Mouse (Mus musculus) layer of hippocampus, adult 18-20 months (tissue): ENCODE results near the gene Acot7. TPM values are rescaled to one million over a fixed set of nuclear protein-coding genes. Genes with fewer than 3 reads are reported as not detected.

Experiments
- DNase-seq, 2 experiments: peaks; one replicate each; pipeline ENCODE4 v3.0.0; 2022; ENCODE audit warnings: low spot score in 2 of 2
- total RNA-seq, 2 experiments: library from RNA; stranded (reverse); gene quantifications; 2 replicates each; pipeline ENCODE4 v1.2.3; 2021

Acot7 gene
- total RNA-seq, 2 experiments from 2014 or later = 329 to 352 TPM

DNA sequence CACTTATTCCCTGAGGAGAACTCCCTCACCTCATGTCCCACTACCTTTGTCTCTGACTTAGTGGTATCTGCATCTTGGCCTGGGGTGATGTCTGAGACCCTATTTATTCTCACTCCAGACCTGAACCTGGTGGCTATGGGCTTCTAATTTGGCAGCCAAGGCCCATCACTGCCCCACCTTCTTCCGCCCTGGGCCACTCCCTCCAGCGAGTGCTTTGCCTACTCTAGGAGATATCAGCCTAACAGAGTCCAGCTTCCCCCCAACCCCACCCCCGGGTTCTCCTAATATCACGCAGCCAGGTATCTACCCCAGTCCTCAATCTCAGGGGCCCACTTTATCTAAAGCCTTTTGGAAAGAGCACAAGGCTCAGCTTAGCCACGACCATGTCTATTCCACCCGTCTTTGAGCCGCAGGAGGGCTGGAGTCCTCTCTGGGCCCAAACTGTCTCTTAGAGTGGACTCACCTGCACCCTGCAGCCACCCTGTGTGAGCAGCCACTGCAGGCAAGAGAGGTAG lies 26.4 kb upstream of the Acot7 start:
- DNase-seq = no peak

DNA sequence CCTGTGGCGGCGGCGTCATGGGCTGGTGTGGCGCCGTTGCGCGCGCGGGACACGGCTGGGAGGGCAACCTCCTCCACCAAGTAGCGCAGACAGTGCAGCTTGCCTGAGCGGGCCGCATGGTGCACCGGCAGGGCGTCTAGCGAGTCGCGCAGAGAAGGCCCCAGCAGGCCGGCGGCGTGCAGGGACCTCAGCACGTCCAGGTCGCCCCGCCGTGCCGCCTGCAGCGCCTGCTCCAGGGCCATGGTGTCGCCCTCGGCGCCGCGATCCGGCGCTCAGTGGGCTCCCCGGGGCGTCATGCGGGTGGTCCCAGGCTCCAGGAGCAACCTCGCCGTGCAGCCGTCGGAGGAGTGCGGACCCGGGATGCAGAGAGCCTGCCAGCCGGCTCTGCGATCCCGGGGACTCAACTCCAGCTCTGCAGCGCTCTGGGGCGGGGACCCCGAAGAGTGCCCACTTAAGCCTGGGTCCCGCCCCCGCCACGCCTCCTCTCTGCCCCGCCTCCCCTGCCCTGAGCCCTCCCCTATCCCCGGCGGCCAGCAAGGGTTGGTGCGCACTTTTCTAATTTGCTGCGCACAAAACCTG lies 25.9 kb upstream of the Acot7 start, which contains the start of gene Espn:
Gene Espn (minus strand): TSS at position 406 of the 579 bp plus-strand sequence.
- no peak for DNase-seq

DNA sequence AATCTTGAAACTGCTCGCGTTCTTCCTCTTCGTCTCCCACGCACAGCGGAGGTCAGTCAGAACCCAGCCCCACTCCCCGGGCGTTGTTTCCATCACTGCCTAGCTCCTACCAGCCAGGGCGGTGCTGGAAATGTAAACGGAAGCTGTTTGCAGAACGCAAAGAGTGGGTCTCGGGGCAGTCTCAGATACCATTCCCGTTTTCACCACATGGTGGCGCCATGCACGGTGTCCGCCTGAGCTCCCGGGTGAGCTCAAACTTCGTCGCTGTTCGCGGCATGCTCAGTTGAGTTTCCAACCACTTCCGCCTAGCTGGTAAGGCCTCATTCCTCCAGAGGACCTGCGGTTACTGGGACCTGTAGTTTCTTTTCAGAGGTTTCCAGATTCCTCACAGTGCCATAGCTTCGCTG lies 24.2 kb upstream of the Acot7 start:
- peak; percentile 64 to 81 for DNase-seq

DNA sequence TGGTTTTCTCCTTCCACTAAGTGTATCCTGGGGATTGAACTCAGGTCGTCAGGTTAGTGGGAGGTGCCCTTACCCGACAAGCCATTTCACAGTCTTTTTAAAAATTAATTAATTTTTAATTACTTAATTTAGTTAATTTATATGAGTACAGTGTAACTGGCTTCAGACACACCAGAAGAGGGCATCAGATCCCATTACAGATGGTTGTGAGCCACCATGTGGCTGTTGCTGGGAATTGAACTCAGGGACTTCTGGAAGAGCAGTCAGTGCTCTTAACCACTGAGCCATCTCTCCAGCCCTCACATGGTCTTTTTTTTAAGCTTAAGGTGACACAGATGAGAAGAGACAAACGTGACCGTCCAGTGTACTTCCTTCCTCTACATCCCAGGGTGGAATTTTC lies 22.9 kb upstream of the Acot7 start:
- no peak for DNase-seq

DNA sequence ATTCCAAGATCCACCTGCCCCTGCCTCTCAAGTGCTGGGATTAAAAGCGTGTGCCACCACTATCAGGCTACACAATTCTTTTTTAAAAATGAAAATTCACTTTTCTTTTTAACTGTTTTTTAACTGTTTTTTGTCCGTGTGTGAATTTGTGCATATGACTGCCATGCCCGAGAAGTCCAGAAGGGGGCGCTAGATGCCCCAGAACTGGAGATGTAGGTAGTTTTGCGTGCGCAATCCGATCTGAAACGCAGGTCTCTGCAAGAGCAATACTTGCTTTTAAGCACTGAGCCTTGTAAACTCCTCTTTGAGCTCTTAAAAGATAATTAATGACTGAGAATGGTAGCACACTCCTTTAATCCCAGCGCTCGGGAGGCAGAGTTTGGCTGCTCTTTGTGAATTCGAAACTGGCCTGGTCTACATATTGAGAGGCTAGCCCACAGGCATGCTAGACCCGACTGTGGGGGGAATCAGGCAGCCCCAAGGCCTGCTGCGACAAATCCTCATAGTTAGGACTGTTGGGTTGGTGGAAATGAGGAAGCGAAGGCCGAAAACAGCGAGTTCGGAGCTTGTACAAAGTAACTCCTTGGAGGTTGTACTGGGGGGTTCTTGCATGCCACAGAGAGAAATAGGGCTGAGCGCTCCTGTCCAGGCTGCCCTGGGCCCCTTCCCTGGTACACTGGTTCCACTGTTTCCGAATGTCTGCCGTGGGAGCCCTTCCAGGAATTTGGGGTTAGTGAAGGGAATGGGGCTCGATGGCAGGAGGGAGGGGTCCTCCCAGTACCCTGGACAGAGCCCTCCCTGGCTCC lies 20.0 kb upstream of the Acot7 start:
- peak in 1 of 2 experiments; percentile 65 for DNase-seq

DNA sequence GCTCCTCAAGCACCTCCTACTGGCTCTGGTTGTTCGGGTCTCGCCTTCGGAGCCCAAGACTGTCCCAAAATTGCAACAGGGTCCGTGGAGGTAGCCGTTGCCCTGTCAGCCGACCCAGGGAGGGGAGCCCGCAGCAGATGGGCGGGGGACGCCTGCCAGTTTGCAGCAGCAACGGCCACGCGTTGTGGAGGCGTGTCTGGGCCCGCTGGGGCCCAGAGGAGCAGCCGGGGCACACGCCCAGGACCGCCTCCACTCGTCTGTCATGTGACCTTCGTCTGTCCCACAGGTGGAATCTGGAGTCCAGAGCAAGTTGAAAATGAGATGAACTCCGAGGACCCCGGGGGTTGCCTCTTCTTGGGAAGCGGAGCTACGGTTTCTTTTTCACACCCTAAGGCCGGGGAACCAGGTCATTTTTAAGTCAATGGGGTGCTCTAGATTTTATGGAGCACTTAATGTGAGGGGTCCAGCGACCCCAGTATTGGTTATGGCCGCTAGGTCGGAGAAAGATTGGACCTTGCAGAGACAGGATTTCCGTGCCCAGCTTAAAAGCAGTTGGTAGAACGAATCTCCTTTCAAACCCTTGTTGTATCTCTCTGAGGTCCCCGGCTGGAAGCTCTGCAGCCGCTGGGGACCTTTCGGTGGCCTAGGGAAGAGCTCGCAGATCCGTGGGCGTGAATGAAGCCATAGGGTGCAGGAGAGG lies 19.2 kb upstream of the Acot7 start, which contains the start of gene Hes2:
Gene Hes2 (plus strand): TSS at position 283 of the 700 bp plus-strand sequence.
- DNase-seq = no peak

- no peak for DNase-seq
Measured at GRCm38 (mm10) chr4:152159285-152159678, 18.7 kb upstream of the Acot7 start.

DNA sequence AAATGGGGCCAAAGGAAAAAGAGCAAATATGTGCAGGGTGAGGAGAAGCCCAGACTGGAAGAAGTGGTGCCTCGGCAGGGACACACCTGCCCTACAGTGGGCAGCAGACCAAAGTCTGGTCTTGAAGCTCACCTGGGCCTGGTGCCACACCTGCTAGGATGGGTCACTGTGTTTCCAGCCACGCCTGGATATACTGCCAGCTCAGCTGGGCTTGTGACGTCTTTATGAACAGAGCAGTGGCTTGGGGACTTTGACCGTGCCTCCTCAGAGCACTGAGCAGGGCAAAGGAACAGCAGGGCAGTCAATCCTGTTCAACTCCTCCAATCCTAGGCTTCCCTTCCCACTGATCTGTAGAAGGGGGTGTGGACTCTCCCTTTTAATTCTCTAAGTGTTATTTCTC lies 17.2 kb upstream of the Acot7 start:
- DNase-seq = no peak

DNA sequence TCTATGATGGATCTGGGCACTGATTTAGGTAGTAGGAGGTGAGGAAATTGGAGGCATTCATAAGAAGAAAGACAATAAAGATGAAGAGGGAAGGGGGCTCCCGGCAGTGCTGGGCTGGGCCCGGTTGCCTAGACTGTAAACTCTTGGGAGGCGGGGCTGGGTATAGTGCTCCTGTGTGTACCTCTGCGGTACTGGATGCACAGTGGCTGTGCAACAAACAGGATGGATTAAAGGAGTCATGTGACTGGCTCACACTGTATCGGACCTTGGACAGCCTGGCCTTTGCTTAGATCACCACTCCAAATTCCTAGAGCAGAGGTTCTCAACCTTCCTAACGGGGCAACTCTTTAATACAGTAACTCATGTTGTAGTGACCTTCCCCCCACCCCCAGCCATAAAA lies 16.3 kb upstream of the Acot7 start:
- no peak for DNase-seq

GRCm38 (mm10) chr4:152162748-152163147 lies 15.2 kb upstream of the Acot7 start:
- DNase-seq = no peak

DNA sequence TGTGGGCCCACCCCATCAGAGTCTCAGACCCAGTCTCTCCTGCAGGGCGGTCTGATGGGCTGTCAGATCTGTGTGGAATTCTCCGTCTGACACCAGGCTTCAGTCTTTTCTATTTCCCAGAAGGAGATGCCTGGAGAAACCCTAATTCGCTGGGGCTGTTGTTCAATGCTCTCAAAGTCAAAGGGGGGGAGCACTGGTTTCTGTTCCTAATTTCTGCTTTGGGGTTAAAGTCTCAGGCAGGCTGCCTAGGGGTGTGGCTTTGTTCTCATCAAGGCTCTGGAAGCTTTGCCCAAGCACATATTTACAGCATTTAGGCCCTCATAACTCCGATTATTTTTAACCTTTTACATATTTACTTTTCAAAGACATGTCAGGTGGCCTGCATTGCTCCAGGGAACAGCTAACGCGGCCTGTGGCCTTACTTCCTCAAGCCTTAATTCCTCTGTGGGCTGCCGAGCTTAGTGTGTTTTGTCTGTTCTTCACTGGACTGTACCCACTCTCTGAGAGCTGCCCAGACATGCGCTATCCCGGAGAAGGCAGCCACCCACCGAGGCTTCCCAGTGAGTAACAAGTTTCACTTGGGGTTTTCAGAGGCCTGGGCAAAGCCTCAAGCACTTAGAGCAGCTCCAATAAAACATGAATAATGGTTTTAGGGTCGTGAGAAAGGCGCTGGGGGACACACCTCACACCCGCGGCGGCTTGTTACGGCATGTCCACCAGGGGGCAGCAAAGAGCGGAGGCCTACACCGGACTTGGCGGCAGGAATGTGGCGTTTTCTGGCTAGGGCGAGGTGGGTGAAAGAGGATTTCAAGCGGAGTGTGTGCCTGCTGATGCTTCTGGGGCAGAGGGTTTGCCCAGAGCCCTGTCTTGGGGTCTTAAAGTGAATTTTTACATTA lies 12.7 kb upstream of the Acot7 start:
- DNase-seq = peak in 1 of 2 experiments; percentile 66

DNA sequence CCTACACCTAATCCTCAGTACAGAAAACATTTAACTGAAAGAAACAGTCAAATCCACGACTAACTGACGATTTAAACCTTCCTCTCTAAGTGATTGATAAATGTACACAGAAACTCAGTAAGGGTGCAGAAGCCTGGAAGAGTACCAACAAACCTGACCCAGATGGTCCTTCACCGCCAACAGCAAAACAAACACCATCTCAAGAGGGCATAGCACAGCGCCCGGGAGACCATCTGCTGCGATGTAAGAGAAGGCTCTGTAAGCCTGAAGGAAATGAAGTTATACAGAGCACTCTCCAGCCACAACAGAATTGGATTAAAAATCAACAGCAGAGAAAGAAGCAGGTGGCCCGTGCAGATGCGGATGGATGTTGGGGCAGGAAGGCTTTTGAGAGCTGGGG lies 9.9 kb upstream of the Acot7 start:
- DNase-seq = no peak

DNA sequence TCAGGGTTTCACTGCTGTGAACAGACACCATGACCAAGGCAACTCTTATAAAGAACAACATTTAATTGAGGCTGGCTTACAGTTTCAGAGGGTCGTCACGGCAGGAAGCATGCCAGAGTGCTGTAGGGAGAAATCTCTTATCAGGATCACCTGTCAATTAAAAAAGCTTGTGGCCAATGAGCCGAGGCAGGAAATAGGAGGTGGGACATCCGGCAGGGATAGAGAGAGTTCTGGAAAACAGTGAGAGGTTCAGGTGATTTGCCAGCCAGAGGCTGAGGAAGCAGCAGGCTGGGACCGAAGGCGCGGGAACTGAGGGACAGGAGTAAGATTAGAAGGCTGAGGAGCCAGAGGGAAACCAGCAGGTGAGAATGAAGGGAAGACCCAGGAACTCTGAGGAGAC lies 8.8 kb upstream of the Acot7 start:
- no peak for DNase-seq

- no peak for DNase-seq
Measured at GRCm38 (mm10) chr4:152170286-152170685, 7.6 kb upstream of the Acot7 start.

- no peak for DNase-seq
Measured at GRCm38 (mm10) chr4:152171543-152171942, 6.4 kb upstream of the Acot7 start.

DNA sequence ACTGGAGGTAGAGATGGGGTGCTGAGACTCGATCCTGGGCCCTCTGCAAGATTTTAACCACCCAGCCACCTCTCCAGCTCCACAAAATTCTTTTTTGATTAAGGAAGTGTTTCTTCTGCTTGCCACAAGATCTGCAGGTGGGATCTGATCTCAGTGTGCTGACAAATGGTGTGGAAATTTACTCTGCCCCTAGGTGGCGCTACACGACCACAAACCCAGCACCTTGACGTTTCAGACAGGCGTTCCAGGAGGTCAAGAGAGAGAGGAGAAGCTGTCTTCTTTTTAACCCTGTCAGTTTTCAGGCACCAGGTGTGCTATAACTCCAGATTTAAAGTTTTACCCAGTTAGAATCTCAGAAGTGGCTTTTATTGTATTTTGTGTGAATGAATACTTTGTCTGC lies 4.9 kb upstream of the Acot7 start:
- DNase-seq = peak; percentile 76 to 93

DNA sequence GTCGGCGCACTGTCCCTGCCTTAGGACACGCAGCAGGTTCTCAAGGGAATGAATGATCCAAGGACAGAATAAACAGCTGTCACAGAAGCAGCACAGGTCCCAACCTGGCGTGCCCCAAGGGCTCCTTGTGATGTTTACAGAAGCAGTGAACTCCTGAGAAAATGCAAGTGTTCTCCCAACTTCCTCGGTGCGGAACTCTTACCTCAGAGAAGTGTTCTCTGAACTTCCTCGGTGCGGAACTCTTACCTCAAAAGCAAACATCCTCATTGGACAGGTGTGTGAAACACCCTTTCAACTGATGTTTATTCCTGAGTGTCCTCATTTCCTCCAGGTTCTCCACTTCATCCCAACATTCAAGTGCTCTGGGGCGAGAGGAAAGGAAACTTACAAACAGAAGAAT lies 4.0 kb upstream of the Acot7 start:
- DNase-seq = no peak

GRCm38 (mm10) chr4:152176638-152177037 lies 1.3 kb upstream of the Acot7 start:
- no peak for DNase-seq

GRCm38 (mm10) chr4:152177174-152177536 lies 779 bp upstream of the Acot7 start:
- no peak for DNase-seq

DNA sequence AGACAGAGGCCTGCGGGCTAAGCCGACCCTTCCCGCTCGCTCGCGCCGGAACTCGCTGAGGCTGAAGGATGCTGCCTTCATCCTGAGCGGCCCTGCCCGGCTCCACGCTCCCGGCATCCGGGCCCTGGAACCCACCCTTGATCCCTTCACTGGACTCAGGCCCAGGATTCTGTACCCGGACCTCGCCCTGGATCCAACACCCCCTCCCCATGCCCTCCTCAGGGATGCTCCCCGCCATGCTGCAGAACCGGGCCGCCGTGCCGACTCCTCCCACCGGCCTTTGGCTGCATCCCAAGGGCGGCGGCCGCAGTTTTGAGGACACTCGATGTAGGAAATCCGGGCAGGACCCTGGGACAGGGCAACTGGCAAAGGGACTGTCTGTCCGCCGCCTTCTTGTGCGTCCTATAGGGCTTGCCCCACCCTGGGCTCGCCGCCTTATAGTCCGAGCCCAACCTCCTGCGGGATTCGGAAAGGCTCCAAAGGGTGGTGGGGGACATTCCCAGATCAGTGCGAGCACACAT lies 470 bp downstream of the Acot7 start:
- peak; percentile 39 to 52 for DNase-seq
